Mouse (Mus musculus) ovary, postnatal 14 days (tissue): ENCODE results near the gene Armc6.

ENCODE experiments used
- DNase-seq: peaks from one replicate; pipeline ENCODE4 v3.0.0; 2022; ENCODE audit warnings: low spot score

Armc6 gene

GRCm38 (mm10) chr8:70234080-70234780 is at the start of gene Armc6, which contains the start of gene Sugp2:
TSS of gene Armc6 (minus strand) at chr8:70234466.
TSS of gene Sugp2 (plus strand) at chr8:70234226.
- DNase-seq, result peak; percentile 87

GRCm38 (mm10) chr8:70283136-70284077 is 49.1 kb upstream of the Armc6 start:
- no peak for DNase-seq

- peak; percentile 92 for DNase-seq
Observed at GRCm38 (mm10) chr8:70282603-70283135, 48.4 kb upstream of the Armc6 start, which contains the start of gene Homer3. TSS of gene Homer3 (plus strand) at chr8:70282827.

- DNase-seq, result no peak
Observed at GRCm38 (mm10) chr8:70281001-70281400, 46.7 kb upstream of the Armc6 start.

- no peak for DNase-seq
Observed at GRCm38 (mm10) chr8:70279266-70279665, 45.0 kb upstream of the Armc6 start.

- no peak for DNase-seq
Observed at GRCm38 (mm10) chr8:70278175-70278574, 43.9 kb upstream of the Armc6 start.

- DNase-seq, result no peak
Observed at GRCm38 (mm10) chr8:70276476-70276875, 42.2 kb upstream of the Armc6 start.

GRCm38 (mm10) chr8:70274350-70274749 is 40.1 kb upstream of the Armc6 start:
- no peak for DNase-seq

GRCm38 (mm10) chr8:70272949-70273348 is 38.7 kb upstream of the Armc6 start:
- DNase-seq, result no peak

GRCm38 (mm10) chr8:70268799-70269565 is 34.7 kb upstream of the Armc6 start:
- no peak for DNase-seq

GRCm38 (mm10) chr8:70268311-70268710 is 34.0 kb upstream of the Armc6 start:
- DNase-seq, result no peak

GRCm38 (mm10) chr8:70267674-70268073 is 33.4 kb upstream of the Armc6 start:
- no peak for DNase-seq

- DNase-seq, result no peak
Observed at GRCm38 (mm10) chr8:70259043-70259442, 24.8 kb upstream of the Armc6 start.

- no peak for DNase-seq
Observed at GRCm38 (mm10) chr8:70258600-70258999, 24.3 kb upstream of the Armc6 start.

GRCm38 (mm10) chr8:70257456-70257855 is 23.2 kb upstream of the Armc6 start:
- DNase-seq, result no peak

- no peak for DNase-seq
Observed at GRCm38 (mm10) chr8:70254628-70255027, 20.4 kb upstream of the Armc6 start.

- no peak for DNase-seq
Observed at GRCm38 (mm10) chr8:70247841-70248240, 13.6 kb upstream of the Armc6 start.

GRCm38 (mm10) chr8:70246622-70247021 is 12.4 kb upstream of the Armc6 start:
- DNase-seq, result no peak

- no peak for DNase-seq
Observed at GRCm38 (mm10) chr8:70240642-70241041, 6.4 kb upstream of the Armc6 start.

GRCm38 (mm10) chr8:70237842-70238241 is 3.6 kb upstream of the Armc6 start:
- no peak for DNase-seq

- no peak for DNase-seq
Observed at GRCm38 (mm10) chr8:70234781-70235128, 489 bp upstream of the Armc6 start.

- DNase-seq, result no peak
Observed at GRCm38 (mm10) chr8:70233606-70234005, 660 bp downstream of the Armc6 start.
